Mouse (Mus musculus): ENCODE measurements around the gene Slc35b2.

DNA sequence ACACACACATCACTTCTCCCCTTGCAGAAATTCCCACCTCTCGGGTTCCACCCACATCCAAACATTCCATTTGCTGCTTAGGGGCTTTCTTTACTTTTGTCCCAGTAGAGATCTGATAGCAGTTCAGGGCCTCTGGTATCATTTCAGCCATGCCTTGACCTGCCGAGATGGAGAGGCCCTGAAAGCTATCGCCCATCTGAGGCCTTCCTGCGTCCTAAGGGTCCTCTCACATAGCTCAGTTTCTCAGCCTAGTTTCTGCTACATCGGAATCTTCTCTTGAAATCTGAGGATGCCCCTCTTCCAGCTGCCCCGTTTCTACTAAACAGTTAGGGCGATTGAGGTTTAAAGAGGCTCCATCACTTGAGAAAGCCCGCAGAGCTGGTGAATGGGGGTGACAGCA is 30.5 kb downstream of the Slc35b2 start:
- TF ChIP-seq CTCF (conservative IDR thresholded peaks at IDR 0.05; ENCODE audit: low read length) (no peak), POU5F1 (IDR thresholded peaks at IDR 0.05; ENCODE audit: borderline replicate concordance, low read length) (no peak), NANOG (IDR thresholded peaks at IDR 0.05; ENCODE audit: borderline replicate concordance, low read length) (no peak)

Data from E14TG2a.4 (cell line).